Mouse (Mus musculus) E14TG2a.4 (cell line): ENCODE data around the gene Klrb1f.
"Not testable (repeated sequence)": the region's sequence is repeated elsewhere in the genome, so short reads cannot be mapped to it uniquely, and the experiment has no call there.

Source experiments
- CTCF ChIP-seq: conservative IDR thresholded peaks from 2 replicates; pipeline ENCODE4 v1.5.1; 2014; ENCODE audit warnings: low read length
- NANOG ChIP-seq: IDR thresholded peaks from 2 replicates; pipeline ENCODE4 v1.6.1; 2014; ENCODE audit warnings: borderline replicate concordance, low read length, mixed read lengths
- POU5F1 ChIP-seq: IDR thresholded peaks from 2 replicates; pipeline ENCODE4 v1.6.1; 2014; ENCODE audit warnings: low read length, borderline replicate concordance

DNA sequence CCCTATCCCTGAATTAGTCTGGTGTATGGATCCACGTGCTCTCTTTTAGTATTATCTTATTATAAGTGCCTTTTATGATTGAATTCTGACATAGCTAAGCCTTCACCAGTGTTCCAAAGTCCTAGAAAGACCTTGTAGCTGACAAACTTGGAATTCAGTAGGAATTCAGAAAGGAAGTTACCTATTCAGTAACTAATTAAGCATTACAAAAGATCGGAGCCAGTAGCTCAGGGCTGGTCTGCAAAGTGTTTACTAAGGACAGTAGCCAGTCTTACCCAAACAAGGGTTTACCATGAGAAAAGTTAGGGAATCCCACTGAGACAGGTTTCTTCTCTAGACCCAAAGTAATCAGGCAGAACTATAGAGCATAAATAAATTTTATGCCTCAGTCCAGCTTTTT, 40.3 kb downstream of the Klrb1f start:
- not testable (repeated sequence) for TF ChIP-seq POU5F1, CTCF, NANOG
